Mouse (Mus musculus) heart, embryonic 14.5 days (tissue): ENCODE results near the gene Ano8. TPM values are rescaled to one million over a fixed set of nuclear protein-coding genes. Genes with fewer than 3 reads are reported as not detected.

ENCODE experiments used
- ATAC-seq: fragments of 200-750 bp; cut with Nextera tagmentation; 2 replicates; pipeline ENCODE4 v1.8.0; 2017; ENCODE audit warnings: low read depth, moderate TSS enrichment; ENCODE audit not compliant: insufficient number of reproducible peaks, insufficient read depth, low FRiP score
- H3K27ac ChIP-seq, 2 experiments: fragments of 200-500 bp in 1 of 2; fragments of 300-500 bp in 1 of 2; sonication (generic) in 1 of 2; replicated peaks in 1 of 2; 2 replicates each; pipeline ENCODE4 v1.5.1; 2012 to 2014; ENCODE audit warnings: low read depth in 2 of 2, low read length in 2 of 2, control low read depth in 1 of 2, mild to moderate bottlenecking in 1 of 2, mixed read lengths in 1 of 2; ENCODE audit not compliant: control insufficient read depth in 1 of 2, insufficient read depth in 1 of 2
- H3K27me3 ChIP-seq: fragments of 300-500 bp; sonication (generic); 2 replicates; pipeline ENCODE4 v1.6.1; 2014; ENCODE audit warnings: mild to moderate bottlenecking, low read length, control low read depth; ENCODE audit not compliant: control insufficient read depth, insufficient read depth
- H3K36me3 ChIP-seq: fragments of 300-500 bp; sonication (generic); 2 replicates; pipeline ENCODE4 v1.6.1; 2014; ENCODE audit warnings: mild to moderate bottlenecking, control low read depth, low read length, mixed read lengths; ENCODE audit not compliant: control insufficient read depth, insufficient read depth
- H3K4me1 ChIP-seq, 2 experiments: fragments of 200-500 bp in 1 of 2; fragments of 300-500 bp in 1 of 2; sonication (generic) in 1 of 2; 2 replicates each; pipeline ENCODE4 v1.6.1; 2012 to 2014; ENCODE audit warnings: low read length in 2 of 2, control low read depth in 1 of 2, mixed read lengths in 1 of 2; ENCODE audit not compliant: control insufficient read depth in 2 of 2, insufficient read depth in 2 of 2
- H3K4me2 ChIP-seq: fragments of 300-500 bp; sonication (generic); 2 replicates; pipeline ENCODE4 v1.6.1; 2014; ENCODE audit warnings: mild to moderate bottlenecking, low read length
- H3K4me3 ChIP-seq, 2 experiments: fragments of 200-500 bp in 1 of 2; fragments of 300-500 bp in 1 of 2; sonication (generic) in 1 of 2; 2 replicates each; pipeline ENCODE4 v1.5.1; 2012 to 2014; ENCODE audit warnings: low read length in 2 of 2, mild to moderate bottlenecking in 2 of 2, control low read depth in 1 of 2, low read depth in 1 of 2, moderate library complexity in 1 of 2; ENCODE audit not compliant: control insufficient read depth in 1 of 2, insufficient read depth in 1 of 2
- H3K9ac ChIP-seq: fragments of 300-500 bp; sonication (generic); 2 replicates; pipeline ENCODE4 v1.6.1; 2014; ENCODE audit warnings: mild to moderate bottlenecking, low read length
- H3K9me3 ChIP-seq: fragments of 300-500 bp; sonication (generic); 2 replicates; pipeline ENCODE4 v1.6.1; 2016; ENCODE audit warnings: low read length, control low read depth; ENCODE audit not compliant: control insufficient read depth
- WGBS: fragments of 180-500 bp; shearing (Covaris S2); extraction: QIAGEN DNeasy Blood & Tissue Kit; methylation state at CpG from one replicate; pipeline ENCODE4 v1.1.7; 2014; 5-methylcytosine and 5-hydroxymethylcytosine counted together
- polyA plus RNA-seq: library from polyadenylated mRNA; unstranded; fragments of >200 nt; fragmentation: Nextera tagmentation; extraction: Ambion mirVana; gene quantifications from 2 replicates; pipeline ENCODE4 v1.2.1, GENCODE M21; 2014

Gene Ano8
- polyA plus RNA-seq, 1 experiment from 2014 or later: 1.8 TPM

GRCm38 (mm10) chr8:71497077-71497645 is 11.4 kb upstream of the Ano8 start:
- Histone ChIP-seq H3K27me3 (no peaks in the 10 kb centered on the region), H3K9ac (no peak overlapping the region), H3K4me3 (no peak overlapping the region), H3K4me1 (peaks cover 28 to 52% of the 10 kb centered on the region in 2 experiments), H3K36me3 (peaks cover 22% of the 10 kb centered on the region), H3K9me3 (no peaks in the 10 kb centered on the region), H3K4me2 (no peak overlapping the region), H3K27ac (peak overlapping the region; percentile 58 to 61; a peak in 2 of 4 replicates)
- WGBS: 97% methylated on average over 1 of the region's 1 CpGs
- no peak for ATAC-seq

GRCm38 (mm10) chr8:71496481-71496880 is 10.7 kb upstream of the Ano8 start:
- Histone ChIP-seq H3K4me3 (no peak overlapping the region), H3K9me3 (no peaks in the 10 kb centered on the region), H3K27ac (peak overlapping the region; percentile 61 to 66), H3K36me3 (peaks cover 29% of the 10 kb centered on the region), H3K9ac (peak overlapping the region; percentile 21; the same call in 1 of the 2 replicates), H3K4me1 (peaks cover 28 to 52% of the 10 kb centered on the region in 2 experiments), H3K27me3 (no peaks in the 10 kb centered on the region), H3K4me2 (no peak overlapping the region)
- ATAC-seq: peak; percentile 51
- 33% methylated on average over 11 of the region's 11 CpGs for WGBS

- H3K27ac ChIP-seq: peak overlapping the region; percentile 61 to 66
- peaks cover 28 to 52% of the 10 kb centered on the region in 2 experiments for H3K4me1 ChIP-seq
- peaks cover 36% of the 10 kb centered on the region for H3K36me3 ChIP-seq
- H3K4me2 ChIP-seq: no peak overlapping the region
- no peaks in the 10 kb centered on the region for H3K9me3 ChIP-seq
- no peak for ATAC-seq
- no peak overlapping the region for H3K9ac ChIP-seq
- WGBS: 82% methylated on average over 5 of the region's 5 CpGs
- H3K27me3 ChIP-seq: no peaks in the 10 kb centered on the region
- H3K4me3 ChIP-seq: no peak overlapping the region
Measured at GRCm38 (mm10) chr8:71495811-71496210, 10.0 kb upstream of the Ano8 start.

DNA sequence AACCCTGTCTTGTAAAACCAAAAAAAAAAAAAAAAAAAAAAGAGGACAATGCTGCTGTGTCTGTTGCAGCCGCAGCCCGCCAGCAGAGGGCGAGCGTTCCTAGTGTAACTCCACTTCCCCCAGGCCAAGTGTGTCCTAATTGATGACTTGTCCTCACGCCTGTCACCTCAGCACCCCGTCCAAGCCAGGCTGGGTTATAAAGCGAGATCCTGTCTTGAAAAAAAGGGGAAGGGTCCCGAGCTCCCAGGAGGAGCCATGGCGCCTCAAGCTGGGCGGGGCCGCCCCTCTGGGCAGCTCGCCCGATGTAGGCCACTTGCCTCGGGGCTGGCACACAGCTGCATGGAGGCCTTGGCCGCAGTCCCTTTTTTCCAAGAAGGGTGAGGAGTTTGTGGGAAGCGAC is 9.3 kb upstream of the Ano8 start:
- peak overlapping the region in 1 of 2 experiments; percentile 61; a peak in 3 of 4 replicates for H3K27ac ChIP-seq
- WGBS: 24% methylated on average over 16 of the region's 16 CpGs
- H3K9me3 ChIP-seq: no peaks in the 10 kb centered on the region
- no peaks in the 10 kb centered on the region for H3K27me3 ChIP-seq
- ATAC-seq: no peak
- H3K9ac ChIP-seq: no peak overlapping the region
- H3K4me1 ChIP-seq: peaks cover 28 to 52% of the 10 kb centered on the region in 2 experiments
- peak overlapping the region; percentile 16; the same call in 1 of the 2 replicates for H3K4me2 ChIP-seq
- H3K4me3 ChIP-seq: no peak overlapping the region
- H3K36me3 ChIP-seq: peaks cover 43% of the 10 kb centered on the region

GRCm38 (mm10) chr8:71488454-71488853 is 2.7 kb upstream of the Ano8 start:
- Histone ChIP-seq H3K36me3 (peaks cover 34% of the 10 kb centered on the region), H3K9ac (peak overlapping the region; percentile 85), H3K4me3 (peak overlapping the region; percentile 78 to 85), H3K4me1 (peaks cover 5 to 14% of the 10 kb centered on the region in 2 experiments; a peak in 3 of 4 replicates), H3K27ac (peak overlapping the region; percentile 67 to 75), H3K9me3 (no peaks in the 10 kb centered on the region), H3K27me3 (no peaks in the 10 kb centered on the region), H3K4me2 (peak overlapping the region; percentile 99)
- ATAC-seq: peak; percentile 83
- WGBS: under 1% methylated on average over 22 of the region's 22 CpGs

- H3K4me1 ChIP-seq: peaks cover 5 to 14% of the 10 kb centered on the region in 2 experiments; a peak in 3 of 4 replicates
- peak within 1 kb of the TSS; percentile 67 to 75 for H3K27ac ChIP-seq
- 0 out of 2 replicates have a peak, but pooled peaks have one; percentile 8 for ATAC-seq
- 1% methylated on average over 33 of the region's 33 CpGs for WGBS
- peak within 1 kb of the TSS; percentile 78 to 85 for H3K4me3 ChIP-seq
- no peaks in the 10 kb centered on the region for H3K27me3 ChIP-seq
- H3K4me2 ChIP-seq: peak within 1 kb of the TSS; percentile 99
- peak within 1 kb of the TSS; percentile 85 for H3K9ac ChIP-seq
- H3K36me3 ChIP-seq: peaks cover 28% of the 10 kb centered on the region
- H3K9me3 ChIP-seq: no peaks in the 10 kb centered on the region
Measured at GRCm38 (mm10) chr8:71487691-71488445, 2.1 kb upstream of the Ano8 start, which contains the start of gene Gtpbp3. Gene Gtpbp3, plus strand, starts transcription at chr8:71488103.

GRCm38 (mm10) chr8:71486136-71486529 is 370 bp upstream of the Ano8 start:
- peak overlapping the region in 1 of 2 experiments; percentile 71; a peak in 2 of 4 replicates for H3K4me3 ChIP-seq
- WGBS: 21% methylated on average over 7 of the region's 7 CpGs
- H3K36me3 ChIP-seq: peaks cover 11% of the 10 kb centered on the region
- H3K9ac ChIP-seq: peak overlapping the region; percentile 13; the same call in 1 of the 2 replicates
- peak overlapping the region; percentile 92 for H3K4me2 ChIP-seq
- peaks cover 5 to 14% of the 10 kb centered on the region in 2 experiments; a peak in 3 of 4 replicates for H3K4me1 ChIP-seq
- no peak for ATAC-seq
- no peak overlapping the region for H3K27ac ChIP-seq
- H3K27me3 ChIP-seq: 0 out of 2 replicates have a peak, but pooled peaks cover 7% of the 10 kb centered on the region
- no peaks in the 10 kb centered on the region for H3K9me3 ChIP-seq
